In the genomic region with DNA sequence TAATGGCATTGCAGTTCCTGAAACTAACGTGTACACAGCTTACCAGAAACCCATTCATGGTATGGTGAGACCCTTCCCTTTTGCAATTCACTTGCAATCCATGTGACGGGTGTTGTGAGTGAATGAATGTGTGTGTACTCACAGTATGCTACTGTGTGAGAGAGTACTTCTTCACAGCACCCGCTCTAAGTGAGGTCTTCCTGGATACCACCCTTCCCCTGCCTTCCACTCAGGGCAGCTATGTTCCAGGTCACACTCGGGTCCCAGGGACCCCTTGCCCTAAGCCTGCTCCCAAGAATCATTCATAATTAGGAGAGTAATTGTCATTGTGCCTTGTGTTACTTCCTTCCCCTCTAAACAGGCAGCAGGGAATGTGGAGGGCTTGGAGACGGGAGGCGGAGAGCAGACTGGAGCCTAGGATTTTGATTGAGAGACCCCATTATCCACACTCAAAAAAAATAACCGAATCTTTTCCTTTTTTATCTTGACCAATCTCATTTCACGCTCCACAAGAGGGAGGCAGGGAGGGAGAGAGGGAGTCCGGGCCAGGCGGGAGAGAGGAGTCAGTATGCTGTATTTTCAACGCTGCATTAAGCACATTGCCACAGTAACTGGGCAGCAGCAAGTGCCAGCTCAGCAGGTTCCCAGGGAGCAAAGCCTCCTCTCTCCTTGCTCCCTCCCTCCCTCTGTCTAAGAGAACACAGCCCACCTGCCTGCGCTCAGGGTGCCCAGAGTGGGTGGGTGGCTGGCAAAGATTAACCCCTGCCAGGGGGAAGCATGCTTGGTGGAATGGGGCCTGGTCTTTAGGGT, we compare ENCODE assay signal across 13 mouse cellular contexts. TPM values are rescaled to one million over a fixed set of nuclear protein-coding genes. Genes with fewer than 3 reads are reported as not detected.
DNase-seq lines count a peak whose midpoint lies in the region; ATAC-seq and TF ChIP-seq lines count a peak whose summit lies in the region.
"Had no signal": no experiment of that assay in that cellular context is flagged by ENCODE, and none has a peak within 500 bp of the region (broad histone marks: within the 10 kb centered on the region; RNA-seq: fewer than 3 reads in every experiment).

No protein-coding gene starts in this region.

- no peaks in the 10 kb centered on the region for H3K9me3 ChIP-seq in forebrain, embryonic 13.5 days (replicated peaks)
- no peaks in the 10 kb centered on the region for H3K9me3 ChIP-seq in kidney, embryonic 16.5 days (ENCODE audit: low read length)
- H3K9me3 ChIP-seq in midbrain, postnatal 0 days (ENCODE audit: low read length): no peaks in the 10 kb centered on the region
- H3K9me3 ChIP-seq: embryonic facial prominence, embryonic 15.5 days; liver, embryonic 15.5 days had no signal

- no peak overlapping the region for H3K9ac ChIP-seq in forebrain, embryonic 13.5 days
- no peak overlapping the region for H3K9ac ChIP-seq in kidney, embryonic 16.5 days (replicated peaks; ENCODE audit: low read length)
- 0 out of 2 replicates have a peak overlapping the region, but pooled peaks have one; percentile 2 for H3K9ac ChIP-seq in midbrain, postnatal 0 days (replicated peaks; ENCODE audit: low read length, poor library complexity, severe bottlenecking)
- H3K9ac ChIP-seq: embryonic facial prominence, embryonic 15.5 days; liver, embryonic 15.5 days had no signal

- H3K4me3 ChIP-seq in forebrain, embryonic 13.5 days: no peak overlapping the region
- H3K4me3 ChIP-seq in kidney, embryonic 16.5 days (ENCODE audit: low read length): no peak overlapping the region
- H3K4me3 ChIP-seq in midbrain, postnatal 0 days (ENCODE audit: low read depth, low read length): no peak overlapping the region
- H3K4me3 ChIP-seq: embryonic facial prominence, embryonic 15.5 days; liver, embryonic 15.5 days had no signal

- H3K36me3 ChIP-seq in forebrain, embryonic 13.5 days (ENCODE audit: poor library complexity, severe bottlenecking): no peaks in the 10 kb centered on the region
- H3K36me3 ChIP-seq in kidney, embryonic 16.5 days (ENCODE audit: insufficient read depth, low read length): peaks cover 13% of the 10 kb centered on the region; the same call in 1 of the 2 replicates
- no peaks in the 10 kb centered on the region for H3K36me3 ChIP-seq in midbrain, postnatal 0 days (ENCODE audit: insufficient read depth, low read length)
- H3K36me3 ChIP-seq: embryonic facial prominence, embryonic 15.5 days; liver, embryonic 15.5 days had no signal

- WGBS in forebrain, embryonic 13.5 days: 12% methylated on average over 12 of the region's 12 CpGs
- 28% methylated on average over 12 of the region's 12 CpGs for WGBS in kidney, embryonic 16.5 days
- WGBS in midbrain, postnatal 0 days: 18% methylated on average over 12 of the region's 12 CpGs

- H3K4me2 ChIP-seq in forebrain, embryonic 13.5 days: no peak overlapping the region
- H3K4me2 ChIP-seq in kidney, embryonic 16.5 days (replicated peaks; ENCODE audit: low read depth, low read length): no peak overlapping the region
- no peak overlapping the region for H3K4me2 ChIP-seq in midbrain, postnatal 0 days (ENCODE audit: low read depth, low read length, poor library complexity, severe bottlenecking)
- H3K4me2 ChIP-seq: embryonic facial prominence, embryonic 15.5 days; liver, embryonic 15.5 days had no signal

- DNase-seq in embryo, embryonic 10.5 days (ENCODE audit: low spot score): peak; percentile 26
- no peak for DNase-seq in embryo, embryonic 11 days
- peak; percentile 86 for DNase-seq in midbrain, postnatal 0 days (ENCODE audit: low spot score)
- no peak for DNase-seq in yolk sac, embryonic 10.5 days (ENCODE audit: low spot score)
- no peak for DNase-seq in heart, postnatal 25 days (ENCODE audit: low spot score)
- DNase-seq in B cell, adult 2 months: no peak
- DNase-seq: gastrocnemius, postnatal 14 days; layer of hippocampus, postnatal 36 days had no signal

- TF ChIP-seq CTCF in midbrain, postnatal 0 days (IDR thresholded peaks at IDR 0.05): peak; percentile 31; the same call in 1 of the 2 replicates

- no peak overlapping the region for H3K27ac ChIP-seq in forebrain, embryonic 13.5 days
- H3K27ac ChIP-seq in kidney, embryonic 16.5 days (ENCODE audit: low read length): peak overlapping the region; percentile 95
- peak overlapping the region; percentile 14; the same call in 1 of the 2 replicates for H3K27ac ChIP-seq in midbrain, postnatal 0 days (ENCODE audit: low read depth, low read length)
- H3K27ac ChIP-seq: embryonic facial prominence, embryonic 15.5 days; liver, embryonic 15.5 days had no signal

- peaks cover 22% of the 10 kb centered on the region for H3K27me3 ChIP-seq in forebrain, embryonic 13.5 days
- no peaks in the 10 kb centered on the region for H3K27me3 ChIP-seq in kidney, embryonic 16.5 days (ENCODE audit: insufficient read depth, low read length)
- H3K27me3 ChIP-seq in midbrain, postnatal 0 days (ENCODE audit: insufficient read depth, low read length): no peaks in the 10 kb centered on the region; the same call in 1 of the 2 replicates
- H3K27me3 ChIP-seq: embryonic facial prominence, embryonic 15.5 days; liver, embryonic 15.5 days had no signal

- intact Hi-C loops in heart, postnatal 25 days (cut with DNase I): no loop called here

- H3K4me1 ChIP-seq in forebrain, embryonic 13.5 days: peaks cover 7% of the 10 kb centered on the region; the same call in 1 of the 2 replicates
- H3K4me1 ChIP-seq in kidney, embryonic 16.5 days (ENCODE audit: insufficient read depth, low read length): peaks cover 29% of the 10 kb centered on the region
- no peaks in the 10 kb centered on the region for H3K4me1 ChIP-seq in midbrain, postnatal 0 days (ENCODE audit: insufficient read depth, low read length)
- H3K4me1 ChIP-seq: embryonic facial prominence, embryonic 15.5 days; liver, embryonic 15.5 days had no signal

- ATAC-seq in forebrain, embryonic 13.5 days: peak; percentile 68
- ATAC-seq in kidney, embryonic 16.5 days (ENCODE audit: low FRiP score, low TSS enrichment): peak; percentile 96
- peak; percentile 87 for ATAC-seq in midbrain, postnatal 0 days (ENCODE audit: low FRiP score)

RNA-seq across cellular contexts. Expression of a gene that starts 47.3 kb away (rescaled TPM):
- 0.09 TPM in 2 replicates for polyA plus RNA-seq in forebrain, embryonic 13.5 days (2015; fragmentation: Nextera tagmentation; extraction: Ambion mirVana)
- 134 and 160 TPM in 2 replicates for polyA plus RNA-seq in kidney, embryonic 16.5 days (2015; fragmentation: Nextera tagmentation; extraction: Ambion mirVana)
- total RNA-seq in midbrain, postnatal 0 days (2014; rRNA removed): 6.4 and 13.3 TPM in 2 replicates
- 2.7 and 4.0 TPM in 2 replicates for polyA plus RNA-seq in midbrain, postnatal 0 days (2015; fragmentation: Nextera tagmentation; extraction: Ambion mirVana)
- not detected for total RNA-seq in heart, postnatal 25 days (2021)
- total RNA-seq: gastrocnemius, postnatal 14 days; hematopoietic stem cell, adult 5-6 weeks; layer of hippocampus, postnatal 36 days had no signal

Comparison
In these comparisons a context has a peak if more than half of its experiments do, and no peak if none do; other contexts are left out.
1. DNase-seq: peak in embryo, embryonic 10.5 days (single experiment) and midbrain, postnatal 0 days (single experiment); none in embryo, embryonic 11 days (single experiment), yolk sac, embryonic 10.5 days (single experiment), heart, postnatal 25 days (single experiment) and B cell, adult 2 months (0 of 2).
2. RNA of a gene that starts 47.3 kb away (polyA plus RNA-seq): 134 to 160 TPM in kidney, embryonic 16.5 days; 2.7 to 4.0 TPM in midbrain, postnatal 0 days and 0.09 TPM in forebrain, embryonic 13.5 days; every median in the first group is over 10 times any median in the second.
3. Peak in every context shown above with its lines, with median percentiles within 50 percentile points of each other: ATAC-seq.